ENCODE assay signal across 11 mouse cellular contexts in the genomic region with DNA sequence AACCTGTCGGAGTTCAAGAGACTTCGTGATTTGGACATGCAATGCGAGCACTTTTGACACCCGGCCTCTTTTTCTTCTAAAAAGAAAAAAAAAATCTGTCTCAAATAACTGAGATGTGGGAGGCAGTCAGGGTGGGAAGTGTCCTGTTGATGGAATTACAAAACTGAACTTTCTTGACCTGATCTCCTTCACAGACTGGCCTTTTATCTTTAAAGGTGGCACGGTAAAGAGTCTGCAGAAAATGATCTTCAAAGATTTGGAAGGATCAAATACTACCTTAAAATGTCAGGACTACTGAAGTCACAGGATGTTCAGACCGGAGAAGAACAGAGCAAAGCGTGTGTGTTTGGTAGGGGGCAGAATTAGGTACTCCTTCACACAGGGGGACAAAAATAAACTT.
DNase-seq lines count a peak whose midpoint lies in the region; ATAC-seq and TF ChIP-seq lines count a peak whose summit lies in the region.
"Had no signal": no experiment of that assay in that cellular context is flagged by ENCODE, and none has a peak within 500 bp of the region (broad histone marks: within the 10 kb centered on the region; RNA-seq: fewer than 3 reads in every experiment).

No protein-coding gene starts in this region.

- TF ChIP-seq POLR2A in brain, embryonic 14.5 days (IDR thresholded peaks at IDR 0.05; ENCODE audit: borderline replicate concordance, extremely low read depth, insufficient read depth, insufficient read length, poor library complexity, severe bottlenecking): no peak

- WGBS in kidney, embryonic 16.5 days: 13% methylated on average over 7 of the region's 7 CpGs

- no peaks in the 10 kb centered on the region for H3K9me3 ChIP-seq in kidney, embryonic 16.5 days (ENCODE audit: low read length)
- H3K9me3 ChIP-seq: hindbrain, embryonic 15.5 days had no signal

- H3K4me3 ChIP-seq in kidney, embryonic 16.5 days (ENCODE audit: low read length): peak overlapping the region; percentile 4; the same call in 1 of the 2 replicates
- H3K4me3 ChIP-seq: hindbrain, embryonic 15.5 days had no signal

- H3K36me3 ChIP-seq in kidney, embryonic 16.5 days (ENCODE audit: insufficient read depth, low read length): no peaks in the 10 kb centered on the region
- H3K36me3 ChIP-seq: hindbrain, embryonic 15.5 days had no signal

- no peak overlapping the region for H3K27ac ChIP-seq in kidney, embryonic 16.5 days (ENCODE audit: low read length)
- H3K27ac ChIP-seq: hindbrain, embryonic 15.5 days had no signal

- no peaks in the 10 kb centered on the region for H3K27me3 ChIP-seq in kidney, embryonic 16.5 days (ENCODE audit: insufficient read depth, low read length)
- H3K27me3 ChIP-seq: hindbrain, embryonic 15.5 days had no signal

- no peak for DNase-seq in kidney, postnatal 25 days
- DNase-seq in CD4-positive, CD25-positive, alpha-beta regulatory T cell, adult 2 months (ENCODE audit: low read depth, low spot score): peak; percentile 57
- peak; percentile 19 for DNase-seq in brain, embryonic 14.5 days (ENCODE audit: low read depth)
- DNase-seq in kidney, postnatal 14 days: peak; percentile 5
- no peak for DNase-seq in natural killer cell, adult 2 months (ENCODE audit: low spot score in 2 of 2)
- DNase-seq in cerebellum, postnatal 14 days: no peak
- DNase-seq: cerebellum, adult 9-11 months; layer of hippocampus, postnatal 36 days had no signal

- no peak for TF ChIP-seq CTCF in brain, embryonic 14.5 days (IDR thresholded peaks at IDR 0.05; ENCODE audit: borderline replicate concordance, extremely low read depth, insufficient read depth, insufficient read length)

- peaks cover 12% of the 10 kb centered on the region for H3K4me1 ChIP-seq in kidney, embryonic 16.5 days (ENCODE audit: insufficient read depth, low read length)
- H3K4me1 ChIP-seq: hindbrain, embryonic 15.5 days had no signal

- H3K4me2 ChIP-seq in kidney, embryonic 16.5 days (replicated peaks; ENCODE audit: low read depth, low read length): peak overlapping the region; percentile 27
- H3K4me2 ChIP-seq: hindbrain, embryonic 15.5 days had no signal

- ATAC-seq in kidney, embryonic 16.5 days (ENCODE audit: low FRiP score, low TSS enrichment): peak; percentile 70
- ATAC-seq: midbrain, embryonic 16.5 days had no signal

- H3K9ac ChIP-seq in kidney, embryonic 16.5 days (replicated peaks; ENCODE audit: low read length): 0 out of 2 replicates have a peak overlapping the region, but pooled peaks have one; percentile 6
- H3K9ac ChIP-seq: hindbrain, embryonic 15.5 days had no signal

Comparison
In these comparisons a context has a peak if more than half of its experiments do, and no peak if none do; other contexts are left out.
1. DNase-seq: peak in CD4-positive, CD25-positive, alpha-beta regulatory T cell, adult 2 months (single experiment), brain, embryonic 14.5 days (single experiment) and kidney, postnatal 14 days (single experiment); none in kidney, postnatal 25 days (0 of 2), natural killer cell, adult 2 months (0 of 2) and cerebellum, postnatal 14 days (0 of 2).